Mouse (Mus musculus) lung, embryonic 16.5 days (tissue): Measurements from ENCODE around the gene Ppp1r11. TPM values are rescaled to one million over a fixed set of nuclear protein-coding genes. Genes with fewer than 3 reads are reported as not detected.
"Not testable (repeated sequence)": the region's sequence is repeated elsewhere in the genome, so short reads cannot be mapped to it uniquely, and the experiment has no call there.

Experiments used
- ATAC-seq: fragments of 200-750 bp; cut with Nextera tagmentation; 2 replicates; pipeline ENCODE4 v1.8.0; 2017; ENCODE audit warnings: low read depth, mild to moderate bottlenecking, moderate library complexity
- H3K27ac ChIP-seq: fragments of 300-500 bp; sonication (generic); 2 replicates; pipeline ENCODE4 v1.5.1; 2014; ENCODE audit warnings: mild to moderate bottlenecking, control low read depth, low read length
- H3K27me3 ChIP-seq: fragments of 300-500 bp; sonication (generic); 2 replicates; pipeline ENCODE4 v1.6.1; 2014; ENCODE audit warnings: low read depth, low read length, mixed read lengths; ENCODE audit not compliant: control insufficient read depth, insufficient read depth
- H3K36me3 ChIP-seq: fragments of 300-500 bp; sonication (generic); 2 replicates; pipeline ENCODE4 v1.6.1; 2014; ENCODE audit warnings: low read length; ENCODE audit not compliant: control insufficient read depth, insufficient read depth
- H3K4me1 ChIP-seq: fragments of 300-500 bp; sonication (generic); replicated peaks from 2 replicates; pipeline ENCODE4 v1.6.1; 2014; ENCODE audit warnings: low read length, mixed read lengths; ENCODE audit not compliant: control insufficient read depth, insufficient read depth
- H3K4me2 ChIP-seq: fragments of 300-500 bp; sonication (generic); 2 replicates; pipeline ENCODE4 v1.6.1; 2014; ENCODE audit warnings: low read depth, low read length, control low read depth
- H3K4me3 ChIP-seq: fragments of 300-500 bp; sonication (generic); 2 replicates; pipeline ENCODE4 v1.5.1; 2014; ENCODE audit warnings: mild to moderate bottlenecking, low read length, control low read depth
- H3K9ac ChIP-seq: fragments of 300-500 bp; sonication (generic); 2 replicates; pipeline ENCODE4 v1.6.1; 2014; ENCODE audit warnings: low read length, control low read depth
- H3K9me3 ChIP-seq: fragments of 300-500 bp; sonication (generic); 2 replicates; pipeline ENCODE4 v1.6.1; 2016; ENCODE audit warnings: low read length; ENCODE audit not compliant: control insufficient read depth
- WGBS: fragments of 180-500 bp; shearing (Covaris S2); extraction: QIAGEN DNeasy Blood & Tissue Kit; methylation state at CpG from one replicate; pipeline ENCODE4 v1.1.7; 2014; 5-methylcytosine and 5-hydroxymethylcytosine counted together
- polyA plus RNA-seq: library from polyadenylated mRNA; unstranded; fragments of >200 nt; fragmentation: Nextera tagmentation; extraction: Ambion mirVana; gene quantifications from 2 replicates; pipeline ENCODE4 v1.2.1, GENCODE M21; 2015

Ppp1r11 gene
- polyA plus RNA-seq, 1 experiment from 2014 or later: 117 TPM

GRCm38 (mm10) chr17:36990630-36991029 lies 39.1 kb upstream of the Ppp1r11 start:
- not testable (repeated sequence) for H3K9ac ChIP-seq, H3K4me1 ChIP-seq, H3K4me2 ChIP-seq, ATAC-seq, H3K9me3 ChIP-seq, H3K36me3 ChIP-seq, H3K27ac ChIP-seq, H3K4me3 ChIP-seq
- 88% methylated on average over 6 of the region's 6 CpGs for WGBS
- peaks cover 22% of the 10 kb centered on the region for H3K27me3 ChIP-seq

- H3K27ac ChIP-seq: no peak within 1 kb of the TSS
- H3K27me3 ChIP-seq: peaks cover 22% of the 10 kb centered on the region
- H3K9me3 ChIP-seq: no peaks in the 10 kb centered on the region
- H3K36me3 ChIP-seq: no peaks in the 10 kb centered on the region
- peak within 1 kb of the TSS; percentile 25 for H3K4me3 ChIP-seq
- H3K9ac ChIP-seq: no peak within 1 kb of the TSS
- H3K4me2 ChIP-seq: peak within 1 kb of the TSS; percentile 44
- no peaks in the 10 kb centered on the region for H3K4me1 ChIP-seq
- no peak for ATAC-seq
- WGBS: 26% methylated on average over 5 of the region's 5 CpGs
Measured at GRCm38 (mm10) chr17:36989437-36989836, 37.9 kb upstream of the Ppp1r11 start, which contains the start of gene H2-M5. TSS of gene H2-M5 (minus strand) at chr17:36989537.

GRCm38 (mm10) chr17:36988475-36988874 lies 36.9 kb upstream of the Ppp1r11 start:
- WGBS: 7% methylated on average over 24 of the region's 24 CpGs
- Histone ChIP-seq H3K4me2 (peak overlapping the region; percentile 44), H3K36me3 (no peaks in the 10 kb centered on the region), H3K9me3 (no peaks in the 10 kb centered on the region), H3K9ac (no peak overlapping the region), H3K27me3 (peaks cover 22% of the 10 kb centered on the region), H3K4me1 (no peaks in the 10 kb centered on the region), H3K27ac (no peak overlapping the region), H3K4me3 (peak overlapping the region; percentile 25)
- no peak for ATAC-seq

- Histone ChIP-seq H3K9me3 (no peaks in the 10 kb centered on the region), H3K9ac (no peak overlapping the region), H3K27ac (peak overlapping the region; percentile 34), H3K27me3 (peaks cover 6% of the 10 kb centered on the region; the same call in 1 of the 2 replicates), H3K4me1 (peaks cover 8% of the 10 kb centered on the region), H3K36me3 (no peaks in the 10 kb centered on the region), H3K4me3 (no peak overlapping the region), H3K4me2 (no peak overlapping the region)
- 30% methylated on average over 5 of the region's 5 CpGs for WGBS
- ATAC-seq: peak; percentile 86
Measured at GRCm38 (mm10) chr17:36982253-36983155, 31.0 kb upstream of the Ppp1r11 start.

- Histone ChIP-seq H3K4me3 (peak overlapping the region; percentile 20), H3K9me3 (no peaks in the 10 kb centered on the region)
- ATAC-seq: no peak
Measured at GRCm38 (mm10) chr17:36981845-36982244, 30.3 kb upstream of the Ppp1r11 start.

GRCm38 (mm10) chr17:36981221-36981813 lies 29.8 kb upstream of the Ppp1r11 start, which contains the start of gene 2410137M14Rik:
TSS of gene 2410137M14Rik (minus strand) at chr17:36981237.
- 10% methylated on average over 18 of the region's 18 CpGs for WGBS
- peak; percentile 23; the same call in 1 of the 2 replicates for ATAC-seq
- H3K9ac ChIP-seq: peak within 1 kb of the TSS; percentile 47
- no peaks in the 10 kb centered on the region for H3K9me3 ChIP-seq
- H3K27me3 ChIP-seq: no peaks in the 10 kb centered on the region
- peak within 1 kb of the TSS; percentile 47 for H3K4me2 ChIP-seq
- peak within 1 kb of the TSS; percentile 4; the same call in 1 of the 2 replicates for H3K27ac ChIP-seq
- peaks cover 8% of the 10 kb centered on the region for H3K4me1 ChIP-seq
- H3K4me3 ChIP-seq: peak within 1 kb of the TSS; percentile 20
- no peaks in the 10 kb centered on the region for H3K36me3 ChIP-seq

More at GRCm38 (mm10) chr17:36981845-36982244, 30.3 kb upstream of the Ppp1r11 start:
- no peak overlapping the region for H3K9ac ChIP-seq
- H3K36me3 ChIP-seq: no peaks in the 10 kb centered on the region
- 6% methylated on average over 4 of the region's 4 CpGs for WGBS
- peaks cover 8% of the 10 kb centered on the region for H3K4me1 ChIP-seq
- no peak overlapping the region; the same call in 1 of the 2 replicates for H3K27ac ChIP-seq
- peak overlapping the region; percentile 47; the same call in 1 of the 2 replicates for H3K4me2 ChIP-seq
- H3K27me3 ChIP-seq: 0 out of 2 replicates have a peak, but pooled peaks cover 2% of the 10 kb centered on the region

- Histone ChIP-seq H3K9me3 (no peaks in the 10 kb centered on the region), H3K4me3 (no peak overlapping the region), H3K36me3 (no peaks in the 10 kb centered on the region), H3K4me1 (no peaks in the 10 kb centered on the region), H3K9ac (no peak overlapping the region), H3K27me3 (no peaks in the 10 kb centered on the region), H3K4me2 (no peak overlapping the region), H3K27ac (no peak overlapping the region)
- ATAC-seq: no peak
- 66% methylated on average over 8 of the region's 8 CpGs for WGBS
Measured at GRCm38 (mm10) chr17:36973271-36973787, 21.8 kb upstream of the Ppp1r11 start.

GRCm38 (mm10) chr17:36972791-36973190 lies 21.2 kb upstream of the Ppp1r11 start:
- Histone ChIP-seq H3K36me3 (no peaks in the 10 kb centered on the region), H3K4me1 (no peaks in the 10 kb centered on the region), H3K27me3 (no peaks in the 10 kb centered on the region), H3K9ac (no peak overlapping the region), H3K4me2 (no peak overlapping the region), H3K27ac (no peak overlapping the region), H3K9me3 (no peaks in the 10 kb centered on the region), H3K4me3 (no peak overlapping the region)
- WGBS: 70% methylated on average over 3 of the region's 3 CpGs
- ATAC-seq: no peak
